Mouse (Mus musculus): ENCODE data around the gene Ube2o. TPM values are rescaled to one million over a fixed set of nuclear protein-coding genes. Genes with fewer than 3 reads are reported as not detected.

Gene Ube2o
- polyA plus RNA-seq, 2 experiments from 2014 or later: 2.2 TPM

DNA sequence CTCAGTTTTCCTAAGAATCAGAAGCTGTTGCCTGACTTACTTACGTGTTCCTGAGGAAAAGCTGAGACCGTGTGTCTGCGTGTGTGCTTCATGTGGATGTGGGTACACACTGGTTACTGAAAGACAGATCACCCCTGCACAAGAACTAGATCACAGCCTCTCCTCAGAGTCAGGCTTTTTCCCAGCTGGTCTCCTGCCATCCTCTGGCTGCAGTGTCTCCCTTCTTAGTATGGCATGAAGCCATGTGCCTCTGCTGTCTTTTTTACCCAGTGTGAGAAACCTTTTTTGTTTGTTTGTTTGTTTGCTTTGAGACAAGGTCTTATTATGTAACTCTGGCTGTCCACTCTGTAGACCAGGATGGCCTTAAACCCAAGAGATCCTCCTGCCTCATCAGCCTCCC lies 2.0 kb downstream of the Ube2o start:
- ATAC-seq: no peak

DNA sequence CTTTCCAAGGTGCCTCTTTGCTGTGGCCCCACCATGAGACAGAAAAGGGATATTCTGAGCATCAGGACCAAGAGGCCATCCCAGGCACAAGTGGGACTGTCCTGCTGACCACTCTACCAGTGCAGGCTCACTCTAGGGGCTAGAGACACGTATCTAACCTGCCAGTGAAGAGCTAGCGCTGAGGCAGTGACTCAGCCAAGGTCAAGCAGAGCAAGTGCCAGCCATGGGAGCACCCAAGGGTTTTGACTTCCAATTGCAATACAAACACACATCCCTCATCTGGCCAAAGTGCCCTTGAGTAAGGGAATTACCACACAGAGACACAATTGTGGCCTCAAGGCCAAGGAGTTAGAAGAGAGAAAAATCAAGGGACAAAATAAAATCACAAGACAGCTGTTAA lies 5.9 kb downstream of the Ube2o start:
- no peak for ATAC-seq

DNA sequence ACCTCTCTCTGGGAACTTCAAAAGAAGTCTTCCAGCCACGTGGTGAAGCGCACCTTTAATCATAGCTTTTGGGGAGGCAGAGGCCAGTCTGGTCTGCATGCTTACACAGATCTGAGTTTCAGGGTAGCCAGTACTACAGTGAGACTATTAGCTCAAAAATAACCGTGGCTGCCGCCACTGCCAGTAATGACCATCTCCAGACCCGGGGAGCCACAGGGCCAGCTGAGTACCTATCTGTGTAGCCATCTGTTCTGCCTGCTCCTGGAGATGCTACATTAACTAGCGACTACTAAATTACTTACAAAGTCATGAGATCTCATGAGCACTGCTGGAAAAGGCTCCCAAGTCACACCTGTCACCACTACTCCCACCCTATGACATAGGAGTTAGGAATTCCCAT lies 6.3 kb downstream of the Ube2o start:
- ATAC-seq: no peak

DNA sequence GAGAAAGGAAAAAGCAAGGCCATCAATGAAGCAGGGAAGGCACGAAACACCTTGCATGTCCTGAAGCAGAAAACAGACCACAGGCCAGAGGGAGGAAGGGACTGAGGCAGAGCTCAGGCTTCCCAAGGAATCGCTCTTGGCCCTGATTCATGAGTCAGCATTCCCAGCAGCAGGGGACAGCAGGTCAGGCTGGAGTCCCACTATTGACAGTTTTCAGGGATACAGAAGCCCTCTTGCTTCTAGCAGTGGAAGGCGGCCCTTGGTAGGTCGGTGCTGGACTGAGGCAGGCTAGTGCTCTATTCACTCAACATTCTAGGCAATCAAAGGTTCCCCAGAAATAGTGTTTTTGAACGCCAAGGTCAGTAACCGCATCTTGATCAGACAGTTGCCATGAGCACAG lies 6.8 kb downstream of the Ube2o start:
- no peak for ATAC-seq

DNA sequence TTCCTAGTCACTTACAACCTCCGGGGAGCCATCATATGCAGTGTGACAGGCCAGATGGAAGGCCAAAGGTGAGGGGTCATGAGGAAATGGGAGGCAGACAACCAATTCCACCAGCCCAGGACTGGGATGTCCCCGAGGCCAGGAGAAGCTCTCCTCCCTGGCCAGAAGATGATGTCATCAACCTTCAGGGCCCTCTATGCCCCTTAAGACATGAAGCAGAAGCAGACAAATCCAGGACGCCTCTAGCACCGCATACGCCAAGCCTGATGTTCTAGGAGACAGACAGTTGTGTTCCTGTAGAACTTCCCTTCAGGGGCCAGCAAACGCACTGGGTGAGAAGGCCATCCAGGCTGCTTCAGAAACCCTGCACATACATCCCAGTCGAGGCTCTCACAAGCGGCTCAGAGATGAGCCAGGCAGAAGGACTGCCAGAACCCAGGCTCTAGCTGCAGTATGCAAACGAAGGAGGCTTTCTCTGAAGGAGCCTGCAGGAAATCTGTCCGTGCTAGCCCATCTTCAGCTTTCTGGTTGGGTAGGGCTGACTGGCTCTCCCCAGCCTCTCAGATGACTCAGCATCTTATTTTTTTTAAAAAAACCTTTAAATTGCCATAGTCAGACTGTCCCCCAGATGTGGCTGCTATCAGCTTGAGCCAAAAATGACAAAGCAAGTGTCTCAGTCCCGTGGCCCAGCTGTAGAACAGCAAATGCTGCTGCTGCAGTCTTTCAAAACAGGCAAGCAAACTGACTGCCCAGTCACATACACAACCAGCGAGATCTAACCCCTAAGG lies 8.3 kb downstream of the Ube2o start:
- ATAC-seq: no peak

DNA sequence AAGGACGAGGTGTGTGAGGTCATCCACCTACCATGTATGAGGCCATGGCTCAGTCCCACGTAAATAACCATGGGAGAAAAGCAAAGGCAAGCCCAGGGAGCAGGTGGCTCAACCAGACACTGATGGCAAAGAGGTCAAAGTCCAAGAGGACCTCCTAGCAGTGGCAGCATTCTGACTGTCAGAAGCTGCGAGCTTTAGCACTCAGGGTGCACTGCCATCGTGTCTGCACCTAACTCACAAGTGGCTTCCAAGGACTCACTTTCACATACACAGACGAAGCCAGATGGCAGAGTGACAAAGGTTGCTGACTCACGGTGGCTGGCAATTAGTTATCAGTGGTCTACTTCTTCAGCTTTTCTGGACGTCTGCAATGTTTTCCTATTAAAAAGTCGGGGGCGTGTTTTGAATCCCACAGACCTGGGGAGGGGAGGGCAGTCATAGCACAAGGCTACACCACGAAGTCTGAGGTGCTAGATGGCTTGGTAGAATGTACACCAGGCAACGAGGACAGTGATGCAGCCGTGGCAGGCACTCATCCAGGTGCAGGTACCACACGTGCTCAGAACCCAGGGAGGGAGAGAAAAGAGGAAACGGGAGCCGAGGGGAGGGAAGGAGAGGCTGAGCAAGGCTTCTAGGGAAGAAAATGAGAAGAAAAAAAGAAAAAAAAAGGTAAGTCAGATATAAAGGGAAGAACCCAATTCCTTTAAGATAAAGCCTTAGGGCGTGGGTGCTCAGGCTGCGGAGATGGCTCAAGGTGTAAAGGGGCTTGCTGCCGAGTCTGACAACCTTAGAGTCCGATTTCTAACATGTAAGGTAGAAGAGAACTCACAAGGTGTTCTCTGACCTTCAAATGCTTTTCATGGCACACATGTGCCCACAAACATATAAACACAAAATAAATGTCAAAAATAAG lies 9.2 kb downstream of the Ube2o start:
- ATAC-seq: no peak

DNA sequence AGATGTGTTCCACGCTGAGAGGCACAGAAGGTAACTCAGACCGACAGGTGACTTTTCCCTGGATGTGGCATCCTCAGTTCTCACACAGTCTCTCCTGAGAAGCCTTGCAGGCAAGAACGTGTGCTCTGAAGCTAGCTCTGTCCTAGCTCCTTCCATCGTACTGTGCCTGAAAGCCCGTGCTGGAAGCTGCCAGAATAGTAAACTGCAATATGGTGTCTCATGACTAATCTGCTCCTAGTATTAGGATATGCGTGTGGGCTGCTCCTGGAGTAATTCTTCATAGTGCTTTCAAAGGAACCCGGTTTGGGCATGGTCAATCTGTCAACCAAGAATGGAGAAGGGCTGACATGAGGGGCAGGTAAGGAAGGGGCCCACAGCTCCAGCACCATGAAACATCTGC lies 10.4 kb downstream of the Ube2o start:
- ATAC-seq: no peak

DNA sequence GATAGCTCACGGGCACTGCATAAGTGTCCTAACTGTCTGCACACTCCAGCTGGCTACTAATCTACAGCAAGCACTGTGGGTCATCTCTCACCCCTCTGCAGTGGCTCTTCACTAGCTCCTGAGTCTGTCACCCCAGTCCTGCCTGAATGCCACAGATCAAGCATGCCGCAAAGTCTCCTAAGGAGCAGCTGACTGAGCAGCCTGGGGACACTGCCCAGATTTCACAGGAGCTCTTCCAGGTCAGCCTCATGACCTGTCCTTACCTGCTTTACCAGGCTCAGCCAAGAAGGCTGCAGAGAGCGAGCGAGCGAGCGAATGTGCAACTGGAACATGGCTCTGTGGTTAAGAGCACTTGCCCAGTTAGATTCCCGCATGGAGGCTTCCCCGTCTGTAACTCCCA lies 13.7 kb downstream of the Ube2o start:
- ATAC-seq: no peak

DNA sequence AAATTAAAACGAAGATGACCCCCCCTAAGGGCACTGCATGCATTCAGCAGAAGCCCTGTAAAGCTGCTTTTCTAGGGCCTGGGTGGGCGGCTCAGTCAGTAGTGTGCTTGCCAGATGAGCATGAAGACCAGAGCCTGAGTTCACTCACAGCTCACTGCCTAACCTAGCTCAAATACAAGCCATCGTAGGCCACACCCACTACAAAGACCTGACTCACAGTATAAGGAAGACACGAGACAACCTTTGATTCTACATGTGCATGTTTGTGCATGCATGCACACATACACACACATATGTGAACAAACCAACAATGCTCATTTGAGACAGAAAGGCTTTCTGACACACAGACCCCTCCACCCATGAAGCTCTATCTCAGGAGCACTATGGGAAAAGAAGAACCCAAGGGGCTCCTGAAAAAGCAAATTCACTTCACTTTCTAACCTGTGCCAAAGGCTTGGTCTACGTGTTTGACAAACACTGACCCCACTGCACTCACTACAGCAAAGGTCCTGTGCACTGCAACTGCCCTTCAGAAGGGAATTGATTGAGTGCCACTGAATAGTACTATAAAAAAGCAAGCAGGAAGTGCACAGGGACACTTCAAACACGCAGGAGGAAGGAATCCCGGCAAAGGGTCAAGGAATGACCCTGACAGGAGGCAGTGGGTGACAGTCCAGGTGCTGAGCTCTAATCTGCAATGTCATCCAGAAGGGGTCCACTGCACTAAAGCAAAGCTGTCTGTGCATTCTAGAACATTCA lies 15.8 kb downstream of the Ube2o start:
- ATAC-seq: no peak

DNA sequence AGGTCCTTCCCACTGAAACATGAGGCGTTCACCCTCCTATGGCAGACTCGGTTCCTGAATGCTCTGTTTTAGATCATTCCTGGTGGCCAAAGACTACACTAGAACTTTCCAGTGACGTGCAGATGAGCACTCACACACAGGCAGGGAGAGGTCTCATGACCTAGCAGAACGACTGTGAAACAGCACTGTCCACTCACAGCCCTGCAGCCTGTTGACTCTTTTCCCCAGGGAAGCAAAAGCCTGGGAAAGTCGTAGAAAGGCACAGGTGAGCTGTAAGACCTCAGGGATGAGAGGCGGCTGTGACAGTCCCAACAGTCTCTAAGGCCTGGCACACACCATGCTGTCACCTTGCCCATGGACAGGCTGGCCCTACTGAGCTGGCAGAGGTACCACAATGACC lies 24.9 kb downstream of the Ube2o start:
- no peak for ATAC-seq

DNA sequence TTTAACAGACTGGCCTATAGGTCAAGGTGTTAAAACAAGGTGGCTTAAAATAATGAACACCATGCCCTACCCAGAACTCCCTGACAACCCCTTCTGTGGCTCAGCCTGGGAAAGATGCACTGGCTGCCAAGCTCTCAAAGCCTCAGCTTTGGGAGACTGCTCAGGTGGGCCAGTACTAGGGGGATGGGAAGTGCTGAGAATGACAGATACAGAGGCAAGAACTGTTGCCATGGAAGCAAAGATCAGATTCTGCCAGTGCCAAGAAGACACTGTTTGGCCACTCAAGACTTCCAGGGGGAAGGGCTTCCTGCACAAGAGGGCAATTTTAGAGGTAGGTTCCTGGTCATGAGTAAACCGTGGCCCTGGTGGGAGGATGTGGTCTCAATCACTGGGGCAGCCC lies 25.7 kb downstream of the Ube2o start:
- ATAC-seq: no peak

DNA sequence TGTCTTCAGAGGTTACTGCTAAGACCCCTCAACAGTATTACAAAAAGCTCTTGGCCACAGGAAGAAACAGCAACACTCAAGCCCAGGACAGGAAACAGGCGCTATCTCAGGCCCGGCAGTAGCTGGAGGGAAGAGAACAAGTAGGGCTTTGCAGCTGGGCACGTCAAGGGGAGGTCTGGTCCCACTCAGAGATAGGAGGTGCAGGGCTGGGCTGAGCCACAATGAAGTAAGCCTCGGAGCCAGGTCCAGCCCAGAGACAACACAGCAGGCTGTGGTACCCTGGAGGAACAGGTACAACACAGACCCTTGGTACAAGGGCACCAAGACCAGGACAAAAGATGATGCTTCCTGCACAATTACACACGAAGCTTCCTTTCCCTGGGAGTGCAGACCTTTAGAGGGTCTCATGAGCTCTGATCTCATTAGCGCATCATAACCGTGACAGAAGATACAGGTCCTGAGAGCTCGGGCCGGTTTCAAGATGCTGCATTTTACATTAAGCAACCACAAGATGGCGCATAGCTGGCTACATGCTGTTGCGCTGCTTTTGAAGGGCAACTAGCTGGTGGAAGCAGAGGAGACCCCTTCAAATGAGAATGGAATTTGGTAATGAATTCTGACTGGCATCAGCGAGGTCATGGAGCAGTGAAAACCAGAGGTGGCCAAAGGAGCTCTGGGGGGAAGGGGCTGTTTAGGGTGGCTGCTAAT lies 26.9 kb downstream of the Ube2o start:
- no peak for ATAC-seq

DNA sequence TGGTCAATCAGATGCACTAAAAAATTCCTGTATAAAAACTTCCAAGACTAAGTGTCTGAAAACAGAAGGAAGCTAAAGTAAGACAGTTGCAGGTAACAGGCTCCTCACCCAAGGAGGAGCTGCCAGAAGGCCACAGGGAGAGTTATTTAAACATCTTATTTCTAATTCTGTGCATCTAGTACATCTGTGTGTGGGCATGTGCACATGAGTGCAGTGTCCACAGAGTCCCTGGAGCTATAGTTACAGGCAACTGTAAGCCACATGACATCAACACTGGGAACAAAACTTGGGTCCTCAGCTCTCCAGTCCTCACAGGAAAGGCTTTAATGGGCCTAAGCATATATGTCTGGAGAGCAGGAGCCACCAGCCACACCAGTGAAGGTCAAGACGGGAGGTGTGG lies 29.1 kb downstream of the Ube2o start:
- no peak for ATAC-seq

DNA sequence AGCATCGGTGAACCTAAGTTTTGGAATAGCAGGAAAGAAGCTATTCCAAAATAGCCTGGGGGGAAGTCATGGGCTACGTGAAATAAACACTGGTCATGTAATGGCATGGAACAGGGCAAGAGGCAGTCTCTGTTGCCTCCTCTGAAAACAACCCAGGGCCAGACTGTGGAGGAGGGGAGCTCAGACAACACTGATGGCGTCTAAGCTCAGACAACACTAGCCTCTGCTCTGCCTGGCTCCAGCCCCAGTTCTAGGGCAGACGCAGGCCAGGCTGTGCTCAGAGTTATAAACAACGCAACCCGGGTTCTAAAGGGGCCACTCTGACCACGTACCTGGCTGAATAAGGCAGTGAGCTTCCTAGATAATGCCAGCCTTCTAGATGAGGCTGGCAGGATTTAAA lies 30.5 kb downstream of the Ube2o start:
- no peak for ATAC-seq

DNA sequence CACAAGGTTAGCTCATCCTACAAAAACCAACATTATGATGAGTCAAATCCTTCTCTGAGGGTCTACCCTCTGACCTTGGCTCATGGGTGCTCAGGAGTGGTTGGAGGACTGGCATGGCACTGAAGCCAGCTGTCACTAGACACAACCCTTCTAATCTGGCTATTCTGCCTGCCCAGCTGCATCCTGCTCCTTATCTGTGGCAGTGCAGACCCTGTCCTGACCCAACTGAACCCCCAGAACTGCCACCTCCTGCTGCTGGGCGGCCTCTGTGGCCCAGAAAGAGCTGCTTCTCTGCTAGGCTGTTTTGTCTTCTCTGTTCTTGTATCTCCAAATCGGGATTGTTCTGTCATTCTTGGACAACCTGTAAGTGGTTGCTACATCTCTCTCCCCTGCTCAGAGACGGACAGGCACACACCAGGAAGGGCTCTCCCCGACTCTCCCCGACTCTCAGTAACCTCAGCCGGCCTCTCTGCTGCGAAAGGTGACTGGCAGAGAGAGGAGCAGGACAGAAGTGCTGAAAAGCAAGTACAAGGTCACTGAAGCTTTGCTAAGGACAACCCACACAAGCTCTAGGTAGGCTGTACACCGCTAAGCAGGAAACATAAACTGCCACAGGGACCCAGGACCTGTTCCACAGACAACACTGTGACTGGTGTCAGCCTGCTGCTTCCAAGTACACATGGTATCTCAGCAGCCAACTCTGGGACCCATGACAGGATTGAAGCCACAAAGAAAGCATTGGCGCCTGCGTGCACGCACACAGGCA lies 31.8 kb downstream of the Ube2o start:
- no peak for ATAC-seq

DNA sequence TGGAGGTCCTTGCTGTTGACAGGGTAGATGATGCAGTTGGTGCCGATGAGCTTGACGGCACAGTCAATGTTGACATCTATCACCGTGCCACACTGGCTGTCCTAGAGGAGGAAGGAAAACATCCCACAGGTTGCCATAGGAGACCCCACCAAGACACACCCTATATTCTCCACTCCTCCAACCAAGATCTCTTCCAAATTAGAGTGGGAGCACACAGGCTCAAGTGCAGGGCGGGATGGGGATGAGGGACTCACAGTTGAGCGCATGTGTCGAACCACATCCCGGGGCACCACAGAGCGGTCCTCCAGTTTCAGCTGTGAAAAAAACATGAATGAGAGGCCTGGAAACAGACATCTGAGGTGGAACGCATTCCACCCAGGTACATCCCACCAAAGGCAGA lies 32.5 kb downstream of the Ube2o start:
- no peak for ATAC-seq

DNA sequence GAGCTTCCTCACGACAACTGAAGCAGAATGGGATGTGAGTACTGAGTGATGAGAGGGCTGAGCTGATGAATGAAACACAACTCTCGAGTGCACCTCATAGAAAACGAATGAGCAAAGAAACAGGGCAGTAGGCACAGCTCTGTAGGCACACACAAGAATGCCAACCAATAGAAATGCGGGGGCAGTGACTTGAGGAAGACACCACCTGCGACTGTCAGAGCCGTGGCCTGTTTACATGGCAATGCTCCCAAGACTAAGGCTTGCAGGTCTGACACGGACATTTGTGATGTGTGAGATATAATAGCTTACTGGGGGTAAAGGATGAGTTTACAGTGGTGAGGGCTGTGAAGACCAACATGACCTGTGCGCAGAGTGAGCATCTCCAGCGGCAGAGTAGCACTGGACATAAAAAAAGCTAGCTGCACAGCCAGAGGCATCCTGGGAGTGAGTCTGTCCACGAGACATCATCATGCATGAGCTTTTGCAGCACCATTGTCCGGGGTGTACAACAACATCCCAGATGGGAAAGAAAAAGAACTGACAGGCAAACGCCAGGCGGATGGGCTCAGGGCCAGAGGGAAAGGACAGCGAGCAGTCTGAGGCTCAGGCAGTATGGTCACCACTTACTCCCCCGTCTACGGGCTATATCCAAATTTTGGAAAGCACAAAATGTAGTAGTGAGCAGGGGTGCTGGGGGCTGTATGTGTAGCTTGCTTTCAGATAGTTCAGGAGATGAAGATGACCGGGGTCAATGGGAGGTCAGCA lies 33.8 kb downstream of the Ube2o start:
- no peak for ATAC-seq

DNA sequence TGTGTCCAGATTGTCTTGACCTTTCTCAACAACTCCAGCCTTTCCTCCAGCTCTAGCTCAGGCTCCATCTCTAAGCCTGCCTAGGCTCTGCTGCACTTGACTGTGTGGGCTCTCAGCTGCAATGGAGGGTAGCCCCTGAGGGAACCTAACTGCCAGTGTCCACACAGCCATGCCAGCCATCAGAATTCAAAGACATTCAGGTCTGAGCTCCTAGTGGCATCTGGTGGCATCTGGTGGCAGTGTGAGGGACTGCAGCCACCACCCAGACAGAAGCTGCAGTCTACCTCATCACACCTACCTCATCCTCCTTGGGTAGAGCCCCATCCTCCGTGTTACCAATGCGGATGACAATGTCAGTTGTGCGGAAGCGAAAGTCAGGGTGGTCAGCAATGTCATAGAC lies 38.1 kb downstream of the Ube2o start:
- ATAC-seq: no peak

DNA sequence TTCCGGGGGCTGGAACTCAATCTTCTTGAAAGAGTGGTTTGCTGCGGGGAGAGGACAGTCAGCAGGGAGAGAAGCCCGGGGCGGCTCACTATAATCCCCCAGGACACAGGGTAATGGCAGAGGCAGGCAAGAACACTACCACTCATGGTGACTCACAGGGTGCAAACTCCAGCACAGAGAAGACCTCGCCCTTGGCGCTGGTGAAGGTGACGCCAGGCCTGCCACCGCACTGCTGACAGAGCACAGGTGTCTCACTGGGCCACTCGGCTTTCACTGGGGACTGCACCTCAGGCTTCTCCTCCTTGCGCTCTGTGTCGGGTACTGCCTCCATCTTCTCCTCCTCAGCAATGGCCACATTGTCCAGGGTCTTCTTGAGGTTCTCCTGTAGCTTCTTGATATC lies 40.1 kb downstream of the Ube2o start:
- ATAC-seq: no peak

DNA sequence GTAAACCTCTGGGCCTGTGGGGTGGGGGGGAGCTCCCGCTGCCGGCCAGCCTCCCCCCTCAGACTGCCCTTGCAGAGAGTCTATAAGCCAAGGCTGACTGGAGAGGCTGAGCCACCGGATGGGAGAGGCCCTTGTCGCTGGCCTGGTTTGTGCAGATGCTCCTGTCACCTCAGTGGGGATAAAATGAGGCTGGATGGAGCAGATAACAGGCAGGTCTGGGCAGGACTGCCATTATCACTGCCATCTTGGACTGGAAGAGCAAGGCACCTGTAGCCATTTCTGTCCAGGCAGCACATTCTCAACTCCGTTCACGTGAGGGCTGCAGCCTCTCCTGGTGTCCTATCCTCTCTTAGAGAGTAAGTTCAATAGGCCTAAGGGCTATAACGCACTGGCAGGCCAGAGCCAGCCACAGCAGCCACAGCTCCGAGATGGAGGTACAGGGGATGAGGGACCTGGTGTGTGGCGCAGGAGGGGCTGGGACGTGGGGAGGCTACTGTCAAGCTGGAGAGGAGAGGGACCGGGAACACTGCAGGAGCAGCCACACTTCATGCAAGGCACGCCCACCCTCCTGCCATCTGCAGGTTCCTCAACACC lies 43.0 kb downstream of the Ube2o start:
- no peak for ATAC-seq

DNA sequence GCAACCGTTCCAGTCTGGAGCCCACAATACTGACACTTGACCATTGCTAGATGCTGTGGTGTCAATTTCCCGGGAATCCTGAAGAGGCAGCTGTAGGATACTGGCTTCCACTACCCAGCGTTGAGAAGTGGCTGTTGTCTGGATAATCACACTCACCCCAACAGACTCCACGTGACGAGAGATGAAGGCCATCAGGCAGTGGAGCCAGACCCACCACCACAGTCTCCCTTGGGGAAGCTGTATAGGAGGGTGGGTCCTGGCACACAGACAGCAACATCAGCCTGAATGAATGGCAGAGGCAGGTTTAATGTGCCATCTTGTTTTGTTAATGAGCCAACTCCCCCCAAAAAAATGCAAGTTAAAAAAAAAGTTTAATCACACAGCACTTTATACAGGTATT lies 43.9 kb downstream of the Ube2o start:
- no peak for ATAC-seq
